Mouse (Mus musculus) sigmoid colon, adult 10 weeks (tissue): ENCODE data around the gene Olfr688. TPM values are rescaled to one million over a fixed set of nuclear protein-coding genes. Genes with fewer than 3 reads are reported as not detected.

Source experiments
- polyA plus RNA-seq: library from polyadenylated mRNA; stranded (reverse); fragments of 350-450 nt; fragmentation: Illumina TruSeq; extraction: RNeasy Lipid Tissue Mini Kit (QIAGEN cat#74804); gene quantifications from one replicate; pipeline ENCODE4 v1.2.3, GENCODE M21; 2014; ENCODE audit warnings: low read depth, low replicate concordance

Olfr688 gene
- polyA plus RNA-seq: not detected

DNA sequence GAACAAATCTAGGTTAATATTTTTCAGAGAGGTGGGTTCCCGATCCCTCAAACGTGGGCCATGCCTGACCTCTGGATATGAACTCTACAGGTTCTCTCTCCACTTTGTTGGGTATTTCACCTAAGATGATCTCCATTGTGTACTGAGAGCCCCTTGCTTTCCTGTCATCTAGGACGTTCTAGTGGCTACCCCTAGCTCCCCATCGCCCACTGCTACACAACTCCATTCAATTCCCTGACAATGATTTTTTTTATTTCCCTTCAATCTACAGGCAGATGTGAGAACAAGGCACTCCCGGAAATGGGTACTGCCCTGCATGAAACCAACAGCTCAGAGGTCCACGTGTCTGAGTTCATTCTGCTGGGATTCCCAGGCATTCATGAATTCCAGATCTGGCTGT lies at the start of gene Olfr688:
Olfr688 (plus strand) TSS at position 301 of the 400 bp plus-strand sequence.

DNA sequence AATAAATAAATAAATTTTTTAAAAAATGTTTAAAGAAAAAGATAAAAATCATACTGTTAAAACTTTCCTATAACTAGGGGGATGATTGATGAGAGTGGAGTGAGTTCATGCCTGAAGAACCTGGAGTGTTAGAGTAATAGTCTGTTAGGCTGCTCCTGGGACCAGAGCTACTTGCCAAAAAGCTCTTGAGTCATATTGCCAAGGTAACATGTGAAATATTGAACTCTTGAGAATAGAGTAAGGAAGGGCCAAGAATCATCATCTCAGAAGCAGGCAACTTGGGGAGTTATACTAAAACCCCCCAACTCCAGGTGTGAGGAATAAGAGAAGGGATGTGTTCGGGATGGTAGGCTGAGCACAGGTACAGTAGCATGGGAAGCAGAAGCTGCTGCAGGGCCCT lies 23.0 kb downstream of the Olfr688 start, which contains the start of gene Olfr689:
Olfr689 (plus strand) TSS at position 301 of the 400 bp plus-strand sequence.

DNA sequence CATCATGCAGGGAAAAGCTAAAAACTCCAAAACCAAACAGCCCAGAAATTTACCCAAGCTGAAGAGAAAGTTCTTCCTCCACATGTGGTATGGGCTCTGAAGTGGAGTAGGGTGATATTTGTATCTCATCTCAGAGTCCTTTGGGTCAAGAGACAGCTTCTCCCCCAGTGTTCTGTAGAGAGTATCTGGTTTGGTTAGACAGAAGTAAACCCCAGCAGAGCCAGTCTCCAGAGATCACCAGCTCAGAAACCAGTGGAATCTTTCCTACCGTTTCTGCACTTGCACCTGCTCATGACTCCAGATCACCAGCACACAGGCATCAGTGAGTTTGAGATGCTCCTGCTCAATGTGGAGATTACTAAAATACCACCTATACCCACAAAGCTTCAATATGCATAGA lies 46.1 kb downstream of the Olfr688 start, which contains the start of gene Olfr690:
Olfr690 (minus strand) TSS at position 101 of the 400 bp plus-strand sequence.

Other genes starting within 250 kb of the Olfr688 start
- gene Olfr677, start 236.7 kb upstream of the Olfr688 start, polyA plus RNA-seq: not detected
- gene Olfr678, start 223.6 kb upstream of the Olfr688 start, polyA plus RNA-seq: not detected
- not detected for gene Olfr679, start 206.9 kb upstream of the Olfr688 start, polyA plus RNA-seq
- gene Olfr680-ps1, start 195.3 kb upstream of the Olfr688 start, polyA plus RNA-seq: not detected
- gene Olfr681, start 171.3 kb upstream of the Olfr688 start, polyA plus RNA-seq: not detected
- not detected for gene Olfr683, start 141.1 kb upstream of the Olfr688 start, polyA plus RNA-seq
- gene Olfr684, start 124.4 kb upstream of the Olfr688 start, polyA plus RNA-seq: not detected
- gene Olfr685, start 102.1 kb upstream of the Olfr688 start, polyA plus RNA-seq: not detected
- gene Olfr686, start 80.6 kb upstream of the Olfr688 start, polyA plus RNA-seq: not detected
- not detected for gene Olfr689, start 23.1 kb downstream of the Olfr688 start, polyA plus RNA-seq
- not detected for gene Olfr690, start 46.0 kb downstream of the Olfr688 start, polyA plus RNA-seq
- gene Olfr691, start 54.2 kb downstream of the Olfr688 start, polyA plus RNA-seq: not detected
- gene Olfr692, start 80.1 kb downstream of the Olfr688 start, polyA plus RNA-seq: not detected
- gene Gm5901, start 86.9 kb downstream of the Olfr688 start, polyA plus RNA-seq: not detected
- 61.1 TPM for gene Fam160a2, start 112.0 kb downstream of the Olfr688 start, polyA plus RNA-seq
- gene Cnga4, start 116.5 kb downstream of the Olfr688 start, polyA plus RNA-seq: 0.16 TPM
- not detected for gene Cckbr, start 137.6 kb downstream of the Olfr688 start, polyA plus RNA-seq
- gene Cavin3, start 194.2 kb downstream of the Olfr688 start, polyA plus RNA-seq: 9.2 TPM